Mouse (Mus musculus) thymus, postnatal 0 days (tissue): ENCODE data around the gene Zmym6. TPM values are rescaled to one million over a fixed set of nuclear protein-coding genes. Genes with fewer than 3 reads are reported as not detected.

Experiments used
- polyA plus RNA-seq: library from polyadenylated mRNA; unstranded; fragments of >200 nt; fragmentation: Nextera tagmentation; extraction: Ambion mirVana; gene quantifications from 2 replicates; pipeline ENCODE4 v1.2.1, GENCODE M21; 2015

Gene Zmym6
- polyA plus RNA-seq, 1 experiment from 2014 or later = 11.0 TPM

Other genes starting within 250 kb of the Zmym6 start
- gene Zmym4, start 109.2 kb upstream of the Zmym6 start, polyA plus RNA-seq = 12.0 and 14.3 TPM in 2 replicates
- 112 and 127 TPM in 2 replicates for gene Sfpq, start 56.1 kb upstream of the Zmym6 start, polyA plus RNA-seq
- gene Zmym1, start 16.2 kb upstream of the Zmym6 start, polyA plus RNA-seq = 27.0 and 27.7 TPM in 2 replicates
- 18.4 and 22.2 TPM in 2 replicates for gene Tmem35b, start 46.3 kb downstream of the Zmym6 start, polyA plus RNA-seq
- 0.55 and 0.80 TPM in 2 replicates for gene Dlgap3, start 91.8 kb downstream of the Zmym6 start, polyA plus RNA-seq
- 57.9 and 59.4 TPM in 2 replicates for gene Smim12, start 166.4 kb downstream of the Zmym6 start, polyA plus RNA-seq
- gene Gja4, start 236.7 kb downstream of the Zmym6 start, polyA plus RNA-seq = 4.9 and 6.1 TPM in 2 replicates